Mouse (Mus musculus) lung, embryonic 14.5 days (tissue): Measurements from ENCODE around the gene Zfp618. TPM values are rescaled to one million over a fixed set of nuclear protein-coding genes. Genes with fewer than 3 reads are reported as not detected.
A peak's percentile ranks its signal among the peaks of the same experiment; 100 is the strongest.

ENCODE experiments used
- ATAC-seq: fragments of 200-750 bp; cut with Nextera tagmentation; 2 replicates; pipeline ENCODE4 v1.8.0; 2017; ENCODE audit warnings: mild to moderate bottlenecking, moderate TSS enrichment, moderate library complexity; ENCODE audit not compliant: insufficient read depth
- DNase-seq: peaks from one replicate; pipeline ENCODE4 v3.0.0-alpha.2; 2015
- H3K27ac ChIP-seq: fragments of 300-500 bp; sonication (generic); 2 replicates; pipeline ENCODE4 v1.5.1; 2014; ENCODE audit warnings: low read depth, mild to moderate bottlenecking, moderate library complexity
- H3K27me3 ChIP-seq: fragments of 300-500 bp; sonication (generic); 2 replicates; pipeline ENCODE4 v1.6.1; 2014; ENCODE audit warnings: low read length, control low read depth; ENCODE audit not compliant: insufficient read depth
- H3K36me3 ChIP-seq: fragments of 300-500 bp; sonication (generic); 2 replicates; pipeline ENCODE4 v1.6.1; 2014; ENCODE audit warnings: control low read depth; ENCODE audit not compliant: insufficient read depth
- H3K4me1 ChIP-seq: fragments of 300-500 bp; sonication (generic); 2 replicates; pipeline ENCODE4 v1.6.1; 2014; ENCODE audit warnings: antibody characterized with exemption, control low read depth; ENCODE audit not compliant: insufficient read depth
- H3K4me2 ChIP-seq: fragments of 300-500 bp; sonication (generic); 2 replicates; pipeline ENCODE4 v1.6.1; 2014; ENCODE audit warnings: mild to moderate bottlenecking
- H3K4me3 ChIP-seq: fragments of 300-500 bp; sonication (generic); 2 replicates; pipeline ENCODE4 v1.5.1; 2014; ENCODE audit warnings: low read depth, low read length
- H3K9ac ChIP-seq: fragments of 300-500 bp; sonication (generic); 2 replicates; pipeline ENCODE4 v1.6.1; 2014
- H3K9me3 ChIP-seq: fragments of 300-500 bp; sonication (generic); 2 replicates; pipeline ENCODE4 v1.6.1; 2016; ENCODE audit warnings: low read depth, low read length, control low read depth
- CTCF ChIP-seq: IDR thresholded peaks from 2 replicates; pipeline ENCODE4 v1.5.1; 2016; ENCODE audit warnings: antibody characterized with exemption, low read depth
- WGBS: fragments of 180-500 bp; shearing (Covaris S2); extraction: QIAGEN DNeasy Blood & Tissue Kit; methylation state at CpG from one replicate; pipeline ENCODE4 v1.1.7; 2014; 5-methylcytosine and 5-hydroxymethylcytosine counted together
- polyA plus RNA-seq: library from polyadenylated mRNA; unstranded; fragments of >200 nt; fragmentation: Nextera tagmentation; extraction: Ambion mirVana; gene quantifications from 2 replicates; pipeline ENCODE4 v1.2.1, GENCODE M21; 2014

Zfp618 gene
- polyA plus RNA-seq, 1 experiment from 2014 or later: 24.5 TPM

GRCm38 (mm10) chr4:62977454-62977853 lies 12.1 kb downstream of the Zfp618 start:
- H3K27ac ChIP-seq: no peak overlapping the region
- H3K9ac ChIP-seq: no peak overlapping the region
- no peaks in the 10 kb centered on the region for H3K9me3 ChIP-seq
- H3K27me3 ChIP-seq: no peaks in the 10 kb centered on the region
- ATAC-seq (no peak), DNase-seq (no peak)
- no peaks in the 10 kb centered on the region for H3K36me3 ChIP-seq
- no peak overlapping the region for H3K4me2 ChIP-seq
- H3K4me1 ChIP-seq: peaks cover 4% of the 10 kb centered on the region
- H3K4me3 ChIP-seq: no peak overlapping the region
- TF ChIP-seq CTCF: no peak
- WGBS: 80% methylated on average over 6 of the region's 6 CpGs

GRCm38 (mm10) chr4:62978501-62978911 lies 13.1 kb downstream of the Zfp618 start:
- H3K36me3 ChIP-seq: no peaks in the 10 kb centered on the region
- ATAC-seq (no peak), DNase-seq (no peak)
- no peak overlapping the region for H3K4me2 ChIP-seq
- WGBS: 61% methylated on average over 10 of the region's 10 CpGs
- no peaks in the 10 kb centered on the region for H3K4me1 ChIP-seq
- H3K4me3 ChIP-seq: no peak overlapping the region
- H3K9ac ChIP-seq: no peak overlapping the region
- no peak for TF ChIP-seq CTCF
- no peaks in the 10 kb centered on the region for H3K27me3 ChIP-seq
- H3K9me3 ChIP-seq: no peaks in the 10 kb centered on the region
- no peak overlapping the region for H3K27ac ChIP-seq

- TF ChIP-seq CTCF: no peak
- H3K27ac ChIP-seq: no peak overlapping the region
- no peak for DNase-seq
- no peaks in the 10 kb centered on the region; the same call in 1 of the 2 replicates for H3K4me1 ChIP-seq
- no peak overlapping the region for H3K4me2 ChIP-seq
- no peak overlapping the region for H3K4me3 ChIP-seq
- no peak overlapping the region for H3K9ac ChIP-seq
- H3K27me3 ChIP-seq: no peaks in the 10 kb centered on the region
- no peak for ATAC-seq
- no peaks in the 10 kb centered on the region for H3K9me3 ChIP-seq
- WGBS: 89% methylated on average over 2 of the region's 2 CpGs
- H3K36me3 ChIP-seq: no peaks in the 10 kb centered on the region
Measured at GRCm38 (mm10) chr4:62981572-62981971, 16.2 kb downstream of the Zfp618 start.

- ATAC-seq: no peak
- WGBS: 92% methylated on average over 5 of the region's 5 CpGs
- H3K36me3 ChIP-seq: no peaks in the 10 kb centered on the region
- TF ChIP-seq CTCF: no peak
- no peaks in the 10 kb centered on the region for H3K9me3 ChIP-seq
- no peak overlapping the region for H3K4me3 ChIP-seq
- H3K27me3 ChIP-seq: no peaks in the 10 kb centered on the region
- H3K9ac ChIP-seq: no peak overlapping the region
- no peaks in the 10 kb centered on the region; the same call in 1 of the 2 replicates for H3K4me1 ChIP-seq
- H3K27ac ChIP-seq: no peak overlapping the region
- no peak for DNase-seq
- H3K4me2 ChIP-seq: no peak overlapping the region
Measured at GRCm38 (mm10) chr4:62983556-62983955, 18.2 kb downstream of the Zfp618 start.

GRCm38 (mm10) chr4:62991336-62991735 lies 26.0 kb downstream of the Zfp618 start:
- Histone ChIP-seq H3K27me3 (no peaks in the 10 kb centered on the region), H3K36me3 (no peaks in the 10 kb centered on the region), H3K9ac (no peak overlapping the region), H3K9me3 (0 out of 2 replicates have a peak, but pooled peaks cover 3% of the 10 kb centered on the region), H3K4me3 (no peak overlapping the region), H3K27ac (no peak overlapping the region), H3K4me1 (peaks cover 8% of the 10 kb centered on the region; the same call in 1 of the 2 replicates), H3K4me2 (no peak overlapping the region)
- 81% methylated on average over 11 of the region's 11 CpGs for WGBS
- ATAC-seq: no peak
- no peak for DNase-seq
- no peak for TF ChIP-seq CTCF

GRCm38 (mm10) chr4:62993190-62993589 lies 27.8 kb downstream of the Zfp618 start:
- Histone ChIP-seq H3K27me3 (no peaks in the 10 kb centered on the region), H3K9me3 (0 out of 2 replicates have a peak, but pooled peaks cover 3% of the 10 kb centered on the region), H3K4me1 (peaks cover 11% of the 10 kb centered on the region), H3K4me2 (no peak overlapping the region), H3K36me3 (no peaks in the 10 kb centered on the region), H3K4me3 (no peak overlapping the region), H3K9ac (no peak overlapping the region), H3K27ac (no peak overlapping the region)
- DNase-seq (peak; percentile 51), ATAC-seq (peak; percentile 63)
- WGBS: 16% methylated on average over 2 of the region's 2 CpGs
- TF ChIP-seq CTCF: no peak

- Histone ChIP-seq H3K36me3 (no peaks in the 10 kb centered on the region), H3K4me1 (peaks cover 40% of the 10 kb centered on the region), H3K27ac (peak overlapping the region; percentile 86; the same call in 1 of the 2 replicates), H3K9me3 (0 out of 2 replicates have a peak, but pooled peaks cover 3% of the 10 kb centered on the region), H3K4me2 (no peak overlapping the region), H3K9ac (no peak overlapping the region), H3K27me3 (no peaks in the 10 kb centered on the region), H3K4me3 (no peak overlapping the region)
- WGBS: 76% methylated on average over 6 of the region's 6 CpGs
- DNase-seq (no peak), ATAC-seq (no peak)
- no peak for TF ChIP-seq CTCF
Measured at GRCm38 (mm10) chr4:62997606-62998005, 32.2 kb downstream of the Zfp618 start.
